Mouse (Mus musculus): ENCODE measurements around the gene Acer3.

DNA sequence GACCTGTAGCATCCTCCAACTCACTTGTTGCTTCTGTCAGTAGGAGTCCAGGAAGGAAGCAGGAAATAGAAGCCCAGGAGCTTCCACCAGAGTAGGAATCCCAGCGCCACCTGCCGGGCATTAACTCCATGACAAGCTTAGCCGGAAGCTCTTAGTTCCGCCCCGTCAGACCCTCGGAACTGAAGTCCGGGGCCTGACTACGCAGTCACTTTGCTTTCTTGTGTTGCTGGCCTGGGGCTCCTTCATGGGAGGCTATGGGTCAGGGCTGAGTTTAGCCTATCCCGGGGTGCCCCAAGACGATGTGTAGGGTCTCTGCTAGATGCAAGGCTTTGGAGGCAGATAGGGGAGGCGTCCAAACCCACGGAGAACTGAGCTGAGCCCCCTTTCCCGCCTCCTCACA lies 20.5 kb upstream of the Acer3 start:
- TF ChIP-seq POLR2A (IDR thresholded peaks at IDR 0.05; ENCODE audit: insufficient read depth, low read depth, low read length) = no peak
- peak; percentile 54; the same call in 1 of the 2 replicates for TF ChIP-seq CTCF (IDR thresholded peaks at IDR 0.05; ENCODE audit: insufficient read depth, low read depth, low read length)

Measured in olfactory bulb, adult 2 months (tissue).